In genomic region chr10:21993515-21994373, GRCm38 (mm10) we compare ENCODE assay signal across 7 mouse cellular contexts.
DNase-seq lines count a peak whose midpoint lies in the region; ATAC-seq and TF ChIP-seq lines count a peak whose summit lies in the region.

No protein-coding gene starts in this region.

- H3K9me3 ChIP-seq in G1E (replicated peaks), result no peaks in the 10 kb centered on the region
- no peaks in the 10 kb centered on the region for H3K9me3 ChIP-seq in embryonic facial prominence, embryonic 15.5 days (replicated peaks)
- no peaks in the 10 kb centered on the region for H3K9me3 ChIP-seq in heart, embryonic 13.5 days
- no peaks in the 10 kb centered on the region for H3K9me3 ChIP-seq in kidney, embryonic 15.5 days (replicated peaks)
- H3K9me3 ChIP-seq in lung, embryonic 16.5 days (ENCODE audit: control insufficient read depth, low read length), result no peaks in the 10 kb centered on the region

- H3K36me3 ChIP-seq in G1E (replicated peaks), result peaks cover 31% of the 10 kb centered on the region
- peaks cover 9% of the 10 kb centered on the region; the same call in 1 of the 2 replicates for H3K36me3 ChIP-seq in embryonic facial prominence, embryonic 15.5 days
- peaks cover 23% of the 10 kb centered on the region for H3K36me3 ChIP-seq in heart, embryonic 13.5 days
- H3K36me3 ChIP-seq in kidney, embryonic 15.5 days, result peaks cover 24% of the 10 kb centered on the region
- no peaks in the 10 kb centered on the region for H3K36me3 ChIP-seq in lung, embryonic 16.5 days (ENCODE audit: control insufficient read depth, insufficient read depth, low read length)

- peaks cover 45% of the 10 kb centered on the region for H3K4me1 ChIP-seq in G1E (ENCODE audit: insufficient read depth, low read depth, low read length)
- H3K4me1 ChIP-seq in embryonic facial prominence, embryonic 15.5 days, result peaks cover 46% of the 10 kb centered on the region
- peaks cover 31% of the 10 kb centered on the region for H3K4me1 ChIP-seq in heart, embryonic 13.5 days
- H3K4me1 ChIP-seq in kidney, embryonic 15.5 days, result peaks cover 35% of the 10 kb centered on the region
- peaks cover 7% of the 10 kb centered on the region; the same call in 1 of the 2 replicates for H3K4me1 ChIP-seq in lung, embryonic 16.5 days (replicated peaks; ENCODE audit: control insufficient read depth, insufficient read depth, low read length)

- peak overlapping the region; percentile 92 for H3K27ac ChIP-seq in embryonic facial prominence, embryonic 15.5 days (replicated peaks)
- peak overlapping the region; percentile 95 for H3K27ac ChIP-seq in heart, embryonic 13.5 days (replicated peaks)
- peak overlapping the region; percentile 97 for H3K27ac ChIP-seq in kidney, embryonic 15.5 days
- H3K27ac ChIP-seq in lung, embryonic 16.5 days (ENCODE audit: low read length), result peak overlapping the region; percentile 97

- no peaks in the 10 kb centered on the region for H3K27me3 ChIP-seq in G1E (ENCODE audit: insufficient read depth, low read length)
- H3K27me3 ChIP-seq in embryonic facial prominence, embryonic 15.5 days, result no peaks in the 10 kb centered on the region
- peaks cover 10% of the 10 kb centered on the region; the same call in 1 of the 2 replicates for H3K27me3 ChIP-seq in heart, embryonic 13.5 days (replicated peaks)
- H3K27me3 ChIP-seq in kidney, embryonic 15.5 days, result 0 out of 2 replicates have a peak, but pooled peaks cover 3% of the 10 kb centered on the region
- H3K27me3 ChIP-seq in lung, embryonic 16.5 days (ENCODE audit: control insufficient read depth, insufficient read depth, low read depth, low read length), result no peaks in the 10 kb centered on the region

- ATAC-seq in G1E (ENCODE audit: extremely low read depth, insufficient number of reproducible peaks, low FRiP score, poor library complexity, severe bottlenecking), result no peak
- peak; percentile 61 for ATAC-seq in embryonic facial prominence, embryonic 15.5 days (ENCODE audit: insufficient number of reproducible peaks, low FRiP score, low TSS enrichment, low read depth)
- peak; percentile 26; the same call in 1 of the 2 replicates for ATAC-seq in heart, embryonic 13.5 days (ENCODE audit: extremely low read depth, insufficient number of reproducible peaks, low FRiP score, low TSS enrichment)
- peak; percentile 76 for ATAC-seq in kidney, embryonic 15.5 days (replicated peaks; ENCODE audit: low FRiP score)
- ATAC-seq in lung, embryonic 16.5 days (ENCODE audit: low read depth), result peak; percentile 71

- WGBS in embryonic facial prominence, embryonic 15.5 days, result under 1% methylated on average over 60 of the region's 60 CpGs
- WGBS in heart, embryonic 13.5 days, result under 1% methylated on average over 59 of the region's 60 CpGs
- under 1% methylated on average over 60 of the region's 60 CpGs for WGBS in kidney, embryonic 15.5 days
- under 1% methylated on average over 59 of the region's 60 CpGs for WGBS in lung, embryonic 16.5 days

- no peak for TF ChIP-seq CTCF in G1E (IDR thresholded peaks at IDR 0.05; ENCODE audit: low read depth, low read length)

- peak overlapping the region; percentile 80 for H3K9ac ChIP-seq in embryonic facial prominence, embryonic 15.5 days
- peak overlapping the region; percentile 88 for H3K9ac ChIP-seq in heart, embryonic 13.5 days
- peak overlapping the region; percentile 72 for H3K9ac ChIP-seq in kidney, embryonic 15.5 days
- H3K9ac ChIP-seq in lung, embryonic 16.5 days (ENCODE audit: low read length), result peak overlapping the region; percentile 90

- peak overlapping the region; percentile 91 for H3K4me3 ChIP-seq in G1E (ENCODE audit: low read depth, low read length)
- peak overlapping the region; percentile 54 for H3K4me3 ChIP-seq in embryonic facial prominence, embryonic 15.5 days (replicated peaks)
- H3K4me3 ChIP-seq in heart, embryonic 13.5 days, result peak overlapping the region; percentile 83
- peak overlapping the region; percentile 73 for H3K4me3 ChIP-seq in kidney, embryonic 15.5 days (replicated peaks)
- peak overlapping the region; percentile 80 for H3K4me3 ChIP-seq in lung, embryonic 16.5 days (ENCODE audit: low read length)

- H3K4me2 ChIP-seq in embryonic facial prominence, embryonic 15.5 days (replicated peaks), result peak overlapping the region; percentile 74
- H3K4me2 ChIP-seq in heart, embryonic 13.5 days, result peak overlapping the region; percentile 92
- H3K4me2 ChIP-seq in kidney, embryonic 15.5 days, result peak overlapping the region; percentile 92
- H3K4me2 ChIP-seq in lung, embryonic 16.5 days (ENCODE audit: low read depth, low read length), result peak overlapping the region; percentile 89

- peak; percentile 50 for DNase-seq in G1E (ENCODE audit: low spot score)
- peak; percentile 52 for DNase-seq in adrenal gland, adult 2 months
- DNase-seq in right cerebral cortex, postnatal 14 days, result peak; percentile 57
